Mouse (Mus musculus): ENCODE measurements around the gene Slc35a2.

DNA sequence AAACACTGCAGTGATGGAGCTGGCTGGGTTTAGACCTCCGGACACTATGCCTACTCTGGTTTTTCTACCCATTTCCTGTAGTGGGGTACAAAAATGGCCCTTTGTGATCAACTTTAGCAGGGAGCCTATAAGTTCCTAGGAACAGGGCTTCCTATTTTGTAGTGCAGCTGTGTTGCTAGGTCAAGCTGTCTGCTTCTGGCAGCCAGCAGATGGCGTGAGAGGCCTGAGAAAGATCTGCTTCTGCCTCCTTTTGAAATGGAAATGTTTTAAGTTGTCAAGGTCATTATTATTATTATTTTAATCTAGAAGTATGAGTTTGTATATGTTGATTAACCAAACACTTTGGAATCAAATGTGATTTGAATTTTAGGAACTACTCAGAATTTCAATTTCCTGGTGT is 29.2 kb upstream of the Slc35a2 start:
- TF ChIP-seq POLR2A (IDR thresholded peaks at IDR 0.05; ENCODE audit: low read depth, low read length): no peak
- peak; percentile 57; the same call in 1 of the 2 replicates for TF ChIP-seq CTCF (IDR thresholded peaks at IDR 0.05; ENCODE audit: extremely low read depth, insufficient read depth, insufficient read length, insufficient replicate concordance)
